Mouse (Mus musculus) CH12.LX (cell line): ENCODE measurements around the gene Ugt1a6a.

Experiments used
- CTCF ChIP-seq, 2 experiments: IDR thresholded peaks in 1 of 2; conservative IDR thresholded peaks in 1 of 2; 2 replicates each; pipeline ENCODE4 v1.5.1; 2011 to 2012; ENCODE audit warnings: low read depth in 2 of 2, low read length in 2 of 2, improper control_type of control experiment in 1 of 2, inconsistent platforms in 1 of 2, mild to moderate bottlenecking in 1 of 2, moderate library complexity in 1 of 2
- EP300 ChIP-seq: IDR thresholded peaks from 2 replicates; pipeline ENCODE4 v1.6.1; 2011; ENCODE audit warnings: low read length, improper control_type of control experiment
- RAD21 ChIP-seq: IDR thresholded peaks from 2 replicates; pipeline ENCODE4 v1.6.1; 2011; ENCODE audit warnings: low read depth, mild to moderate bottlenecking, low read length, improper control_type of control experiment, moderate library complexity
- SIN3A ChIP-seq: IDR thresholded peaks from 2 replicates; pipeline ENCODE4 v1.6.1; 2012; ENCODE audit warnings: low read length, improper control_type of control experiment, inconsistent platforms
- USF1 ChIP-seq: IDR thresholded peaks from 2 replicates; pipeline ENCODE4 v1.6.1; 2014; ENCODE audit warnings: low read depth, mild to moderate bottlenecking, inconsistent platforms, low read length, improper control_type of control experiment
- ZNF384 ChIP-seq: IDR thresholded peaks from 2 replicates; pipeline ENCODE4 v1.6.1; 2012; ENCODE audit warnings: low read depth, low read length, improper control_type of control experiment, inconsistent platforms

GRCm38 (mm10) chr1:88254793-88255465 is 120.3 kb downstream of the Ugt1a6a start:
- TF ChIP-seq SIN3A (no peak), CTCF (conservative IDR thresholded peaks at IDR 0.05 in 1 of 2, IDR thresholded peaks at IDR 0.05 in 1 of 2; ENCODE audit: low read depth in 2 of 2, low read length in 2 of 2) (no peak), ZNF384 (no peak), USF1 (no peak), RAD21 (no peak), EP300 (no peak)
